Mouse (Mus musculus): ENCODE results near the gene Art2b.
A peak's percentile ranks its signal among the peaks of the same experiment; 100 is the strongest.
"Not testable (repeated sequence)": the region's sequence is repeated elsewhere in the genome, so short reads cannot be mapped to it uniquely, and the experiment has no call there.

The Art2b gene

DNA sequence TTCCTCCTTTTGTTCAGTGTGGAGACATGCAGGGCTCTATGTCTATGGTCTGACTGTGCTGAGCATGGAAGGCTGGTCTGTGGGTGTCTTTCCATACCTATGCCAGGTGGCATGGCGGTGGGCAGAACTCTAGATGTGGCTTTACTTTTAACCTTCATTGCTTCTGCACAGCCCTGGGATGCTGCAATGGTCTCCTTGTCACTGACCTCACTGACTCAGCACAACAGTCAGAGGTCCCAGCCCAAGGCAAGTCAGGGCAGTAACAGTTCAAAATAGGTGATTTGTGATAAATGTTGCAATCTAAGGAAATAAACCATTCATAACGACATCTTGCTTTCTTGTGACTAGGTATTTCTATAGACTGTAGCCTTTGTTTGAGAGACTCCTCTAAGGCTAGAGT lies 21.3 kb downstream of the Art2b start:
- no peak for DNase-seq (ENCODE audit: low read depth)

DNA sequence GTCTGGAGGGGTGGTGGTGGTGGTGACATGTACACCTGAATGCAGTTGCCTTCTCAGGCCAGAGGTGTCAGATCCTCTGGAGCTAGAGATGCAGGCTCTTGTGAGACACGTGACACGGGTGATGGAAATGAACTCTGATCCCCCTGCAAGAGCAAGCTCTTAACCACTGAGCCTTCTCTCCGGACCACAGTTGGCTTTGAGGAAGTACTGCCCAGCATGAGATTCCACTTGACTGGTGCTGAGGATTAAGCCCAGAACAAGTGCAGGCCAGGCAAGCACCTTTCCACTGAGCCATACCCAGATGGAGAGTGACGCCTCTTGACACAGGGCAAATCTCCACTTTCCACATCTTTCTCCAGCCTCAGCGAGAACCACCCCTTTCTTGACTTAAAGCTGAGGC lies 26.0 kb downstream of the Art2b start:
- not testable (repeated sequence) for DNase-seq (ENCODE audit: low read depth)

DNA sequence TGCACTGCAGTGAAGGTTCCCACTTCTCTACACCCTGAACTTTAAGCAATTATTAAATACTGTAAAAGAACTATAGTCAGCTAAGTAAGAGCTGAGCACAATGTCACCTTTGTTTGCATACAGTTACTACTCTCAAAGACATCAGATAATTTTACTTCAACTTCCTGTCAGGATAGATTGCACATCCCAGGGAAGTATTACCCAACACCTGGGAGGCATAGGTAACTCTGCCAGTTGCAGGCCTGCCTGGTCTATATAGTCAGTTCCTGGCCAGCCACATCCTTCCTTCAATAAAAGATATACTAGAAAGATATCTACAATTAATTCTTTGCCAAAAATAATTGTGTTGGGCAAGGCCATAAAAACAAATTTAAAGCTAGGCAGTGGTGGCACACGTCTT lies 28.0 kb downstream of the Art2b start:
- no peak for DNase-seq (ENCODE audit: low read depth)

DNA sequence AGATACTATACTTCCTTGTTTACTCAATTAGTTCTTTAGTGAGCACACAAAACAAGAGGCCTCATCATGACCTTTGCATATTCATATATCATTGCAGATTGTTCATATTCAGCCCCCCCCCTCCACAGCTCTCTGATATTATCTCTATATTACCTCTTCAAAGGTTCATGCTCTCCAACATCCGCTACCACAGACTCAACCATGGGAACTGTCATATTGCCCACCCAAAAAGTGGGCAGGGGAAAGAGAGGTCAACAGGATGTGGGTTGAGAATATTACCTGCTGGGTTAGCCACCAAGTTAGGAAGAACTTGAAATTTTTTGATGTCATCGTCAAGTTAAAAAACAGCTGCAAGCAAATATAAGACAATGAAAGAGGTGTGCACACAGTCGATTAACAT lies 29.9 kb downstream of the Art2b start:
- DNase-seq (ENCODE audit: low read depth), result peak; percentile 55

DNA sequence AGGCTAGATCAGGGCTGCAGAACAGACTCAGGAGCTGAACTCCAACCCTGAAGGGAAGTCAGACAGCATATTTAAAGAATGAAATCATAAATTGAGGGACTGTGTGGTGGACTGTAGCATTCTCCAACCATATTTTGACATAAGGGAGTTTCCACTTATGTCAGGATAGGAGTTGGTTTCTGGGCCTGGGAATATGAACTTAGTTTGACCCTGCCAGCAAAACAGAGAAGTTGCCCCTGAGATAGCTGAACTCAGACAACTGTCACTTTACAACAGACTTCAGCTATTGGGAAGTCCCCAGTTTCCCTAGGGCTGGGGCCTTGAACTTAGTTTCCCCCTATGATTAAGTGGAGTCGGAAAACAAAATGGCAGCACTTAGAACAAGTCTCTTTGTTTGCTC lies 33.9 kb downstream of the Art2b start:
- DNase-seq (ENCODE audit: low read depth), result no peak

DNA sequence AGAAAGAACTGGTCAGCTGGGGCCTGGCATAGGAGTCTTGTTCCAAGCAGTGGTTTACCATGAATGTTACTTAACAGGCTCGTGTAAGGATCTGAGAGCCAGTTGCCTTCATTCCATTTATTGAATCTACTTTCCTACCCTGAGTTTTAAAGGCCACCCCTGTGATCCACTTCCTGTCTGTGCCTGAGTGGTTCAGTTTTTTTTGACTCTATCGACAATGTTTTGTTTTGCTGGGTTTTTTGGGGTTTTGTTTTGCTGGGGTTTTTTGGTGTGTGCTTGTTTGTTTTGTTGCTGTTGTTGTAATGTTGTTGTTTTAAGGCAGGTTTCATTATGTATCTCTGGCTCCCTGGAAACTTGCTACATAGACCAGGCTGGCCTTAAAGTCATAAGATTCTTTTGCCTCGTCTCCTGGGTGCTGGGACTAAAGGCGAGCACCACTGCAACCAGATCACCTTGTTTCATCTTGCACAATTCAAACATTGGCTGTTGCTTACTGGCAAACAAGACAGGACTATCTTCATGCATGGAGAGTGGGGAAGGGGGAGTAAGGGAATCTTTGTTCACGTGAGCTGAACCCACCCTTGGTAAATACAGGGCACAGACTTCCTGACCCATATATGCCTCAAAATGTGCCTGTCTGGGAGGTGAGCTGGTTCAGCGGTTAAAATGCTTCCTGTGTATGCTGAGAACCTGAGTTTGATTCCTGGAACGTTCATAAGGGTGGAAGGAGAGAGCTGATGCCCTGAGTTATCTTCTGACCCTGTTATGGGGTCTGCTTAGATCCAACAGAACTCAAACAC lies 34.5 kb downstream of the Art2b start:
- peak; percentile 66 for DNase-seq (ENCODE audit: low read depth)

DNA sequence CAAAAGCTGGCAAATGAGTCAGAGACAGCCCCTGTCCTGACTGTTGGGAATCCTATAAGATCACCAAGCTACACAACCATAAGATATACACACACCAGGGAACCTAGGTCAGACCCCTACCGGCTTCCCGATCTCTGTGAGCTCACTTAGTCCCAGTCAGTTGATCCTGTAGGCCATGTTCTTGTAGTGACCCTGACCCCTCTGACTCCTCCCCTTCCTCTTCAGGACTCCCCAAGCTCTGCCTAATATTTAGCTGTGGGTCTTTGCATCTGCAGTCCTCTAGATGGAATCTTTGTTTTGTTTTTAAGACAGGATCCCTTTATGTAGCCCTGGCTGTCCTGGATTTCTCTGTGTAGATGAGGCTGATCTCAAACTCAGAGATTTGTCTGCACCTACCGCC lies 36.1 kb downstream of the Art2b start:
- peak; percentile 27 for DNase-seq (ENCODE audit: low read depth)

DNA sequence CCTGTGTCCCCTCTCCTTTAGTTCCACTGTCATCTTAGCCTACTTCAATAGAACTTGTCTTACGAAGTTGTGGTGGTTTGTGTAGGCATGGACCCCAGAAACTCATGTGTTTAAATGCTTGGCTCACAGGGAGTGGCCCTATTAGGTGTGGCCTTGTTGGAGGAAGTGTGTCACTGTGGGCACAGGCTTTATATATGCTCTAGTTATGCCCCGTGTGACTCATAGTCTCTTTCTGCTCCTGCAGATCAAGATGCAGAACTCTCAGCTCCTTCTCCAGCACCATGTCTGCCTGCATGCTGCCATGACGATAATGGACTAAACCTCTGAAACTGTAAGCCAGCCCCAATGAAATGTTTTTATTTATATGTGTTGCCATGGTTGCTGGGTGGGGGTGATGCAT lies 37.7 kb downstream of the Art2b start:
- DNase-seq (ENCODE audit: low read depth), result peak; percentile 59

DNA sequence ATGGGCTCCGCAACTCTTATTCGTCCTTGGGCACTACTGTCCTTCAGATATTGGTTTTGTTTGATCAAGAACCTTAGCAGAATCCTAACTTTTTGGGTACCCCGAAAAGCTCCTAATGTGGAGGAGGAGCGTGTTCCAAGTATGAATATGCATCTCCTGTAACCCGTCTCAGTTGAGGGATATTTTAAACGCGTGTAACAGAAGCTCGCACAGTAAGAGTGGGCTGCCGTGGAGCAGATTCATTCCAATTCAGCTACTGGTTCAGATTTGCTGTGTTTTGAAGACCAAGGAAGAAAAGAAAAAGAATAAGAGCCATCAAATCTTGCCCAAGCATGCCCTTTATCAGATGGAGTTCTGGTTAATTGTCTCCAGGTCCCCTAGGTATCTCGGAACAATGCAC lies 43.7 kb downstream of the Art2b start:
- peak; percentile 16 for DNase-seq (ENCODE audit: low read depth)

DNA sequence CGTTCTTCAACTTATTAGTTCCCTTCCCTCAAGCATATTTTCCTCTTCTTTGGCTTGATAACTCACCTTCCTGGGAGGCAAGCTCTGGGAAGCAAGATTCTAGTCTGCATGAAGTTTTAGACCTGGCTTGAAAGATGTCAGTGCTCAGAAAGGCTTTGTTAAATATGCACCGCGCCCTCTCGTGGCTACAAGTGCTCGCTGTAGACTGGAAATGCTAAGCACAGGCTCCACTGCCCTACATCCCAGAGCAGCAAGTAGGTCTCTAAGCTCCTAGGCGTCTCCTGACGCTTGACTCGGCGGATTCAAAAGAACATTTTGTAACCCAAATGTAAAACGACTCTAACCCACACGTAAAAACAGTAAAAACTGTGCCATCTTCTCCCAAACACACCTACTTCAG lies 44.3 kb downstream of the Art2b start:
- DNase-seq (ENCODE audit: low read depth), result peak; percentile 89

DNA sequence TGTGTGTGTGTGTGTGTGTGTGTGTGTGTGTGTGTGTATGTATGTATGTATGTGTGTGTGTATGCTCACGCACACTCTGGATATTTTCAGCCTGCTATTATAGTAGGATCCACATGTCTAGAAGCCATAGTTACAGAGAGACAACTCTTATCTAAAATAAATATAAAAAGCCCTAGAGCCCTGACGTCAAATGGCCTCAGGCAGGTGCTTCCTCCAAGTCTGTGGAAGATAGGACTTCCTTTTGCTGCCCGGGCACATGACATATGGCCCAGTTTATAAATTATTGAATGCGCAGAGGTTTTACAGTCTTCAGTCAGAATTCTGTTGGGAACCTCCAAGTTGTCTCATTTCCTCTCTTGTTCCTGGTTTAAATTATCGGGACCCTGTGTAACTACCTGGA lies 44.7 kb downstream of the Art2b start:
- peak; percentile 60 for DNase-seq (ENCODE audit: low read depth)

DNA sequence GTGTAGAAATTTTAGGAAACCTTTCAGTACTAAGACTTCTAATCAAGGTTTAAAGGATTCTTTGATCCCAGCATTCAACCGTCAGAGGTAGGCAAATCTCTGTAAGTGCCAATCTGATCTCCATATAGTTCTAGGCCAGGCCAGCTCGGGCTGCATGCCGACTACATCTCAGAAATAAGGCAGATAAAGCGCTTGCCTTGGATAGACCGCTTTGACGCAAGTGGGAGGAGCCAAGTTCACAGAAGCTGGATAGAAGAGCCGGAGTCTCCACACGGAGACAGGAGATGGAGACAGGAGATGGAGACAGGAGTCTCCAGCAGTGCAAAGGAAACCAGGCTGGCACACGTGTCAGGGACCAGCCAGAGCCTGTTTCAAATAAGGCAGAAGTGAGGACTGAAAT lies 45.6 kb downstream of the Art2b start:
- no peak for DNase-seq (ENCODE audit: low read depth)

DNA sequence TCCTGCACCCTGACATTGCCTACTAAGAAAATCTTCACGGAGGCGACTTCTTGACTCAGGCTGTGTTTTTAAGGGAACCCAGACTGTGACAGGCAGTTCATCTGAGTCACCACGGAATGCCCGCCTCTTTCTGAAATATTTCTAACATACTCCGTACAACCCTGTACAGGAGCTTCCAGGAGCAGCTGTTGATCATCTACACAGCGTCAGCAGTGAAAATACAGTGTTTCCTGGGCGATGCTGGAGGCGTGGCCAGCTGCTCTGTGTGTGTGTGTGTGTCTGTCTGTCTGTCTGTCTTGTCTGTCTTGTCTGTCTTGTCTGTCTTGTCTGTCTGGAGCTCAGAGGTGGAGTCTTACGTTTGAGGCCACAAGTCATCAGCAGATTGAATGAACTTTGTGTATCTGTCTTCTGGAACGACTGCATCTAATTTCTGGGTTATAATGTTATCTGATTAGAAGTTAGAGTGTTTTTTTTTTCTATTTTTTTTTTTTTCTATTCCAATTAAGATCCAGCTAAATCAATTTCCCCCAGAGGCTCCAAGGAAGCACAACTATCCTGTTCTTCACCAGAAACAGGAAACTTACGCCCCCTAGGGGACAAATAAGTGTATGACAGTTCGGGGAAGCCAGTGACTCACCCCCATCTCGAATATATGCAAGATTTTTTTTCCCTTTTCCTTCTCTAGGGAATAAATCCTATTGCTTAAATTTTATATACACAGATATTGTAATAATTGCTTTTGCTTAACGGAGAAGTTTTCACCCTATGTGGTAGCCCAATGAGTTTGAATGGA lies 47.1 kb downstream of the Art2b start:
- DNase-seq (ENCODE audit: low read depth), result peak; percentile 87

DNA sequence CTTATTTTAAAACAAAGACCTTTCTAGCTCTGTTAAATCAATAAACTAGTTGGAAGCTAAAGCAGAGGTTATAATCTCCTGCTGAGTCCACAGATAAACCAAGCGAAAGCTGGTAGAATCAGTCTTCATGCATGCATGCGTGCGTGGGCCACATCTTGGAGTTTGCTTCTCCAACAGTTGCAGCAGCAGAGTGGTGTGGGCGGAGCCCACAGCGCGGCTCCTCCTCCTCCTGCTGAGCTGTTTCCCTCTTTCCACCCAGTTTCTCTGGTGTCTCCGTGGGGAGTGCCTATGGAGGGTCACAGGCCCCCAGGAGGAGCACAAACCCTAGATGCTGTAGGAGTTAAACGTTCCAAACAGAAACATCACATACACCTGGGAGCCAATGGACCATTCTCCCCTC lies 47.9 kb downstream of the Art2b start:
- peak; percentile 61 for DNase-seq (ENCODE audit: low read depth)

DNA sequence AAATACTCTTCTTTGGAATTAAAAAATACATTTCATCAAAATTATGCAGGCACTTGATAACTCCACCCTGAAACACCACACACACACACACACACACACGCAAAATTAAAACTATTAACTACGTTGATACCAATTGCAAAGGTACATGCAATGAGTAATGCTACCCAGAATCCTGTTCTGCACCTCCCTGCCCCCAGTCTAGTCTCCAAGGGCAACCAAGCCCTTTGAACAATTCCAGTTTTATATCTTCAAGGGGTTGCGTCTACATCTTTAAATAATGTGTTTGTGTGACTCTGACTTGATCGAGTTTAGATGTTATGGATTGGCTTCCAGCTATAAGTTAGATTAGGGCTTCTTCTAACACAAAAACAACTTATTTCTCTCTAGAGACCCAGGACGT lies 49.9 kb downstream of the Art2b start:
- no peak for DNase-seq (ENCODE audit: low read depth)

DNA sequence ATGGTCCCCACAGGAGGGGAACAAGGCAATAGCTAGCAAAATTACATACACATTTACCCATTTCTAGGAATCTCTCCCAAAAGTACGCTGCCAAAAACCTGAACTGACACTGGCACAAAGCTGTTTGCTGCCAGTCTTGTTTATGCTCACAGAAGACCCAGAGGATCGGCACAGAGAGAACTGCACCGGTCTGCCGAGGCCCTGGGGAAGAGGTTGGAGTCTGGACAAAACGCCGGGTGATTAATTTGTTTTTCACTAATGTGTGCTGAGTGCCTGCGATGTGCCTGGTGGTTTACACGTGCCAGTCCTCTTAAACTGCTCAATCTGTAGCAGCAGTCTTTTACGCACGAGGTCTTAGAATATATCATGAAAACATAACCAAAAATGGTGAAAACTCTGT lies 50.3 kb downstream of the Art2b start:
- no peak for DNase-seq (ENCODE audit: low read depth)

DNA sequence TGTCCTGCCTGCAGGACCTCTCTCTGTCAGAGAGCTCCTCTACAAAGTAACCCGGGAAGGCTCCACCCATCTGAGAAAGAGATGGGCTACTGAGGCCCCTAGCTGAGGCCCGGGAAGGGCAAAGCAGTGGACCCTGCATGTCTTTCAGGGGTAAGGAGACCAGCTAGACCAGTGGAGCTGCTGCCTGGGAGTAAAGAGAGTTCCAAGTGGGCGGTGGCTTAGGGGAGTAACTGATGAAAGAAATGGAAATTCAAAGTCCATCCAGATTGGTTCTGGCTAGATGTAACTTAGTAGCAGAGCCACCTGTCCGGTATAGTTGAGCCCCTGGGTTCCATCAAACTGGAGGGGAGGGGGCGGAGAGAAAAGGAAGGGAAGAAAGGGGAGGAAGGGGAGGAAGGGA lies 51.0 kb downstream of the Art2b start:
- DNase-seq (ENCODE audit: low read depth), result no peak

All from naive thymus-derived CD4-positive, alpha-beta T cell, adult 2 months (primary cell).